Mouse (Mus musculus): ENCODE measurements at regions not wholly inside any gene's neighbourhood (a gene's known extent, or its start where the extent isn't known, plus 50 kb on each side); places are given as distances from the start of the nearest gene placed in this dataset.

GRCm38 (mm10) chr13:5714793-5715192 is 146.5 kb upstream of the Klf6 start:
- no peak for TF ChIP-seq ZC3H11A (IDR thresholded peaks at IDR 0.05; ENCODE audit: borderline replicate concordance, low read depth, low read length)
- TF ChIP-seq HCFC1 (IDR thresholded peaks at IDR 0.05; ENCODE audit: borderline replicate concordance, insufficient read depth, low read length) = no peak
- no peak for TF ChIP-seq CHD2 (IDR thresholded peaks at IDR 0.05; ENCODE audit: low read depth, low read length)

Measured in ES-E14 (cell line).